Mouse (Mus musculus) megakaryocyte progenitor cell, adult 5-6 weeks (primary cell): ENCODE data around the gene Lce3e. TPM values are rescaled to one million over a fixed set of nuclear protein-coding genes. Genes with fewer than 3 reads are reported as not detected.
A peak's percentile ranks its signal among the peaks of the same experiment; 100 is the strongest.

Experiments
- ATAC-seq: replicated peaks from 2 replicates; pipeline ENCODE4 v1.8.0; 2016; ENCODE audit warnings: mild to moderate bottlenecking, moderate TSS enrichment, inconsistent platforms; ENCODE audit not compliant: poor library complexity
- total RNA-seq, 2 experiments: library from RNA; stranded (forward) in 1 of 2; stranded (reverse) in 1 of 2; fragments of 157-497, 149-512 nt in 1 of 2; fragments of 200-1000 nt in 1 of 2; gene quantifications; 2 replicates each; pipeline versions ENCODE4 v1.2.3 to v1.2.4; 2015 to 2017

The Lce3e gene
- total RNA-seq (2015) (not detected in 2 replicates), total RNA-seq (2017) (not detected in 2 replicates)

- ATAC-seq, result no peak
Measured at GRCm38 (mm10) chr3:92966761-92967160, at the start of gene Lce3e. TSS of gene Lce3e (plus strand) at chr3:92967061.

- no peak for ATAC-seq
Measured at GRCm38 (mm10) chr3:92920364-92920763, 46.5 kb upstream of the Lce3e start.

- ATAC-seq, result no peak
Measured at GRCm38 (mm10) chr3:92926130-92926529, 40.7 kb upstream of the Lce3e start, which contains the start of gene Lce3a. TSS of gene Lce3a (minus strand) at chr3:92926230.

- no peak for ATAC-seq
Measured at GRCm38 (mm10) chr3:92932679-92933078, 34.2 kb upstream of the Lce3e start, which contains the start of gene Lce3b. TSS of gene Lce3b (plus strand) at chr3:92932979.

- ATAC-seq, result no peak
Measured at GRCm38 (mm10) chr3:92944186-92944585, 22.7 kb upstream of the Lce3e start, which contains the start of gene Lce3c. TSS of gene Lce3c (plus strand) at chr3:92944486.

GRCm38 (mm10) chr3:92957090-92957489 lies 9.8 kb upstream of the Lce3e start, which contains the start of gene Lce3d:
TSS of gene Lce3d (plus strand) at chr3:92957390.
- ATAC-seq, result no peak

GRCm38 (mm10) chr3:92978484-92978883 lies 11.6 kb downstream of the Lce3e start:
- ATAC-seq, result no peak

GRCm38 (mm10) chr3:92991926-92992325 lies 25.1 kb downstream of the Lce3e start, which contains the start of gene Lce3f:
TSS of gene Lce3f (plus strand) at chr3:92992226.
- ATAC-seq, result no peak

- ATAC-seq, result peak; percentile 96
Measured at GRCm38 (mm10) chr3:92998691-92999090, 31.8 kb downstream of the Lce3e start.

- ATAC-seq, result no peak
Measured at GRCm38 (mm10) chr3:93000621-93001020, 33.8 kb downstream of the Lce3e start.

GRCm38 (mm10) chr3:93002843-93003242 lies 36.0 kb downstream of the Lce3e start:
- no peak for ATAC-seq

- ATAC-seq, result no peak
Measured at GRCm38 (mm10) chr3:93014378-93014801, 47.5 kb downstream of the Lce3e start.

- no peak for ATAC-seq
Measured at GRCm38 (mm10) chr3:93014871-93015270, 48.0 kb downstream of the Lce3e start.

- no peak for ATAC-seq
Measured at GRCm38 (mm10) chr3:93015460-93016104, 48.7 kb downstream of the Lce3e start, which contains the start of gene Crct1. TSS of gene Crct1 (minus strand) at chr3:93015687.

Other genes with a start within 250 kb of the Lce3e start
- not detected in 2 replicates for gene Lce1f, start 246.7 kb upstream of the Lce3e start, total RNA-seq (2015)
- gene Lce1f, start 246.7 kb upstream of the Lce3e start, total RNA-seq (2017), result not detected in 2 replicates
- gene Gm38119, start 228.0 kb upstream of the Lce3e start, total RNA-seq (2015), result not detected in 2 replicates
- not detected in 2 replicates for gene Gm38119, start 228.0 kb upstream of the Lce3e start, total RNA-seq (2017)
- not detected in 2 replicates for gene Lce1g, start 214.7 kb upstream of the Lce3e start, total RNA-seq (2015)
- gene Lce1g, start 214.7 kb upstream of the Lce3e start, total RNA-seq (2017), result not detected in 2 replicates
- not detected in 2 replicates for gene Lce1h, start 202.0 kb upstream of the Lce3e start, total RNA-seq (2015)
- not detected in 2 replicates for gene Lce1h, start 202.0 kb upstream of the Lce3e start, total RNA-seq (2017)
- gene Lce1i, start 188.2 kb upstream of the Lce3e start, total RNA-seq (2015), result not detected in 2 replicates
- not detected in 2 replicates for gene Lce1i, start 188.2 kb upstream of the Lce3e start, total RNA-seq (2017)
- gene Lce1j, start 176.5 kb upstream of the Lce3e start, total RNA-seq (2015), result not detected in 2 replicates
- gene Lce1j, start 176.5 kb upstream of the Lce3e start, total RNA-seq (2017), result not detected in 2 replicates
- gene Lce1k, start 159.2 kb upstream of the Lce3e start, total RNA-seq (2015), result not detected in 2 replicates
- gene Lce1k, start 159.2 kb upstream of the Lce3e start, total RNA-seq (2017), result not detected in 2 replicates
- gene Kprp, start 139.8 kb upstream of the Lce3e start, total RNA-seq (2015), result not detected in 2 replicates
- not detected in 2 replicates for gene Kprp, start 139.8 kb upstream of the Lce3e start, total RNA-seq (2017)
- not detected in 2 replicates for gene Lce1l, start 115.8 kb upstream of the Lce3e start, total RNA-seq (2015)
- not detected in 2 replicates for gene Lce1l, start 115.8 kb upstream of the Lce3e start, total RNA-seq (2017)
- not detected in 2 replicates for gene 2310050C09Rik, start 96.8 kb upstream of the Lce3e start, total RNA-seq (2015)
- gene 2310050C09Rik, start 96.8 kb upstream of the Lce3e start, total RNA-seq (2017), result not detected in 2 replicates
- gene Lce3a, start 40.8 kb upstream of the Lce3e start, total RNA-seq (2015), result not detected in 2 replicates
- gene Lce3a, start 40.8 kb upstream of the Lce3e start, total RNA-seq (2017), result not detected in 2 replicates
- gene Lce3b, start 34.1 kb upstream of the Lce3e start, total RNA-seq (2015), result not detected in 2 replicates
- gene Lce3b, start 34.1 kb upstream of the Lce3e start, total RNA-seq (2017), result not detected in 2 replicates
- gene Lce3c, start 22.6 kb upstream of the Lce3e start, total RNA-seq (2015), result not detected in 2 replicates
- not detected in 2 replicates for gene Lce3c, start 22.6 kb upstream of the Lce3e start, total RNA-seq (2017)
- gene Lce3d, start 9.7 kb upstream of the Lce3e start, total RNA-seq (2015), result not detected in 2 replicates
- gene Lce3d, start 9.7 kb upstream of the Lce3e start, total RNA-seq (2017), result not detected in 2 replicates
- gene Lce3f, start 25.2 kb downstream of the Lce3e start, total RNA-seq (2015), result not detected in 2 replicates
- not detected in 2 replicates for gene Lce3f, start 25.2 kb downstream of the Lce3e start, total RNA-seq (2017)
- gene Crct1, start 48.6 kb downstream of the Lce3e start, total RNA-seq (2015), result not detected in 2 replicates
- gene Crct1, start 48.6 kb downstream of the Lce3e start, total RNA-seq (2017), result not detected in 2 replicates
- not detected in 2 replicates for gene Lce1m, start 52.0 kb downstream of the Lce3e start, total RNA-seq (2015)
- not detected in 2 replicates for gene Lce1m, start 52.0 kb downstream of the Lce3e start, total RNA-seq (2017)
- not detected in 2 replicates for gene Gm4858, start 101.8 kb downstream of the Lce3e start, total RNA-seq (2015)
- gene Gm4858, start 101.8 kb downstream of the Lce3e start, total RNA-seq (2017), result not detected in 2 replicates
- gene Crnn, start 177.7 kb downstream of the Lce3e start, total RNA-seq (2015), result not detected in 2 replicates
- gene Crnn, start 177.7 kb downstream of the Lce3e start, total RNA-seq (2017), result not detected in 2 replicates
- gene Flg2, start 230.2 kb downstream of the Lce3e start, total RNA-seq (2015), result not detected in 2 replicates
- gene Flg2, start 230.2 kb downstream of the Lce3e start, total RNA-seq (2017), result not detected in 2 replicates